Mouse (Mus musculus): Measurements from ENCODE around the gene Cops2. TPM values are rescaled to one million over a fixed set of nuclear protein-coding genes. Genes with fewer than 3 reads are reported as not detected.

The Cops2 gene
- total RNA-seq, 2 experiments from 2014 or later = 91.8 to 92.1 TPM

- no peak for DNase-seq
Observed at GRCm38 (mm10) chr2:125826201-125826600, 32.7 kb downstream of the Cops2 start.

- DNase-seq = no peak
Observed at GRCm38 (mm10) chr2:125820397-125820796, 38.5 kb downstream of the Cops2 start.

- DNase-seq = no peak
Observed at GRCm38 (mm10) chr2:125813972-125814595, 44.9 kb downstream of the Cops2 start.

- DNase-seq = no peak
Observed at GRCm38 (mm10) chr2:125811332-125811731, 47.6 kb downstream of the Cops2 start.

- DNase-seq = no peak
Observed at GRCm38 (mm10) chr2:125809551-125809950, 49.4 kb downstream of the Cops2 start.

- no peak for DNase-seq
Observed at GRCm38 (mm10) chr2:125805826-125806225, 53.1 kb downstream of the Cops2 start.

- DNase-seq = no peak
Observed at GRCm38 (mm10) chr2:125801947-125802346, 57.0 kb downstream of the Cops2 start.

- DNase-seq = no peak
Observed at GRCm38 (mm10) chr2:125801038-125801437, 57.9 kb downstream of the Cops2 start.

GRCm38 (mm10) chr2:125800428-125800827, 58.5 kb downstream of the Cops2 start:
- DNase-seq = no peak

- no peak for DNase-seq
Observed at GRCm38 (mm10) chr2:125797872-125798271, 61.1 kb downstream of the Cops2 start.

GRCm38 (mm10) chr2:125795118-125795517, 63.8 kb downstream of the Cops2 start:
- DNase-seq = no peak

- DNase-seq = no peak
Observed at GRCm38 (mm10) chr2:125794166-125794565, 64.8 kb downstream of the Cops2 start.

GRCm38 (mm10) chr2:125792879-125793261, 66.1 kb downstream of the Cops2 start:
- no peak for DNase-seq

- DNase-seq = no peak
Observed at GRCm38 (mm10) chr2:125792144-125792878, 66.6 kb downstream of the Cops2 start.

- DNase-seq = no peak
Observed at GRCm38 (mm10) chr2:125791485-125791885, 67.5 kb downstream of the Cops2 start.

- DNase-seq = no peak
Observed at GRCm38 (mm10) chr2:125790242-125790641, 68.7 kb downstream of the Cops2 start.

- DNase-seq = no peak
Observed at GRCm38 (mm10) chr2:125789265-125789664, 69.7 kb downstream of the Cops2 start.

GRCm38 (mm10) chr2:125788785-125789184, 70.2 kb downstream of the Cops2 start:
- DNase-seq = no peak

- no peak for DNase-seq
Observed at GRCm38 (mm10) chr2:125788351-125788750, 70.6 kb downstream of the Cops2 start.

- DNase-seq = no peak
Observed at GRCm38 (mm10) chr2:125785021-125785420, 73.9 kb downstream of the Cops2 start.

GRCm38 (mm10) chr2:125784392-125784791, 74.5 kb downstream of the Cops2 start:
- DNase-seq = no peak

GRCm38 (mm10) chr2:125783868-125784267, 75.1 kb downstream of the Cops2 start:
- DNase-seq = no peak

- peak; percentile 95 for DNase-seq
Observed at GRCm38 (mm10) chr2:125782719-125783109, 76.2 kb downstream of the Cops2 start, which contains the start of gene Secisbp2l. Secisbp2l (minus strand) TSS chr2:125782870.
